Mouse (Mus musculus) layer of hippocampus, postnatal 14 days (tissue): ENCODE measurements at regions not wholly inside any gene's neighbourhood (a gene's known extent, or its start where the extent isn't known, plus 50 kb on each side); places are given as distances from the start of the nearest gene placed in this dataset.
A peak's percentile ranks its signal among the peaks of the same experiment; 100 is the strongest.

ENCODE experiments used
- DNase-seq, 2 experiments: peaks; one replicate each; pipeline ENCODE4 v3.0.0; 2021 to 2022; ENCODE audit warnings: low spot score in 2 of 2, mixed read lengths in 1 of 2

DNA sequence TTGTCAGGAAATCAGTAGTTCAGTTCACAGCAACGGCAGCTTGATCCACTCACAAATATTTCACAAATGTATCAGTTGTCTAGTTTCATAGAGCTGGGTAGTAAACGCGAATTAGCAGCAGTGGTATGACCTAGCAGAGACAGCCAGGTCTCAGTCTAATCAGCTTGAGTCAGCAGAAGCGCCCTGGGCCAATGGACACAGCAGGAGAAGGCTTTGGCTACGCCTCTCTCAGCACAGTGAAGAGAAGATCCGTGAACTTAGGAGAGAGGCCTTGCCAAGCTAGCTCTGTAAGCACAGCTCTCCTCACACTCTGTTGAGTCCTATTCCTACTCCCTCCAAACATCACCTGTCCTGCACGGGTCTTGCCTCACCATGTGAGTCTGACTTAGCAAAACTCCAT lies 188.0 kb downstream of the Zfp326 start:
- no peak for DNase-seq

DNA sequence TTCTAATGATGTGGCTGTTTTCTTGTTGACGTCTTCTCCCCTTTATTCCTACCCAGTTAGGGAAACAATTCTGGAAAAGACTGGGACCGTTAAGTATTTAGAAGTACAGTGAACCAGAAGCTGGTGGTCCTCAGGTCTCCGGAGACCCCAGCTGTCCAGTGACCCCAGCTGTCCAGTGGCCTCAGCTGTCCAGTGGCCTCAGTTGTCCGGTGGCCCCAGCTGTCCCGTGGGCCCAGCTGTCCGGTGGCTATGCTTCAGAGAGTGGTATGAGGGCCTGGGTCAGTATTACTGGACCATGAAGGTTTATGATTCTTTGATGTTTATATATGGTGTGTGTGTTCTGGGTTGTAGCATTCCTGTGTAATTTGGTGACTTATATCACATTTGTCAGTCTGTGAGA lies 186.6 kb downstream of the Zfp326 start:
- no peak for DNase-seq

DNA sequence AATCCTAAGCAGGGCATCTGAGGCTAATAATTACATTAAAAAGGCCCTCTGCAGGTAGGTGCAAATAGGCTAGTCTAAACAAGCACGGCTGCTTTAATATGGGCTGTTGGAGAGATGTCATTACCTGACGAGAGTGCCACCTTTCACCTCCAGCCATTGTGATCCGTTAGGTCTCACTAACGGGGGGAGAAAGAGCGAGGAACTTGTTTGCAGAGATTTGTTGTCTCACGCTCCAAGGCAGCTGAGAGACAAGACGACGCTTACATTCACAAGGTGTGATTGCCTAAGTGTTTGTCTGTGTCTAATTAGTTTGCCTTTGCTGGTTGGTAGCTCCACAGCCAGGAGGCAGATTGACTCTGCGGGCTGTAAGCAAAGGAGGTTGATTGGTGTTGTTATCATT lies 180.3 kb downstream of the Zfp326 start:
- DNase-seq = no peak

DNA sequence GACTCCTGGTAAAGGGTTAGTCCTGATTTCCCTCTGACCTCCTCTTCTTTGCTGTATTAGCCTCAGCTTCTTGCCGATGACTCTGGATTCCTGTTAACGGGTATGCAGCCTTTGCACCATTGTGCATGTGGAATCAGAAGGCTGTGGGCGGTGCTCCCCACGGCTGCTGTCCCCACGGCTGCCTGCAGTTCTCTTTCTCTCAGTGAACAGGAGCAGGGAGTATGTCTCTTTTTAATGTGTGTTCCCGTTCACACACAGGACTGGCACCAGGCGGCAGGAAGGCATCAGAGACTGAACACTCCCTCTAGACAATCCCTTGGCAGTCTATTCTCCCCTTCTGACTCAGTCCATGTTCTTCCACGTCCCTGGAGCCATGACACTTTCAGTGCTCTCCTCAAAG lies 178.9 kb downstream of the Zfp326 start:
- DNase-seq = peak; percentile 14 to 26

DNA sequence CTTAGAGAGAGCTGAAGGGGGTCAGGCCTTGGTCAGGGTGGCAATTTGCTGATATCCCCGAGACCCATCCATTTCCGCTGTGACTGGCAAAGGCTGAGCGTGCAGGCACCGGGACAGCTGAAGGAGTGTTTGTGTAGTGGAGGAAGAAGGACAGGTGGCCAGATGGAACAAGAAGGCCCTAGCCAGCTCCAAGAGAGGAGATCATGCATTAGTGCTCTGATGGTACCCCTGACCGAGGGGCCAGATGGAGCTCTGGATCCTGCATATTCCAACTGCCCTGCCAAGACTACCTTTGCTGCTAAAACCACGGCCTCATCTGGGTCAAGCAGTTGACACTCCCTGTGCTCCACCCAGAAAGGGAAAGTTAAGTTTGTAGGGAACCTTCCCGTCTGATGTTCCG lies 174.7 kb downstream of the Zfp326 start:
- DNase-seq = no peak

DNA sequence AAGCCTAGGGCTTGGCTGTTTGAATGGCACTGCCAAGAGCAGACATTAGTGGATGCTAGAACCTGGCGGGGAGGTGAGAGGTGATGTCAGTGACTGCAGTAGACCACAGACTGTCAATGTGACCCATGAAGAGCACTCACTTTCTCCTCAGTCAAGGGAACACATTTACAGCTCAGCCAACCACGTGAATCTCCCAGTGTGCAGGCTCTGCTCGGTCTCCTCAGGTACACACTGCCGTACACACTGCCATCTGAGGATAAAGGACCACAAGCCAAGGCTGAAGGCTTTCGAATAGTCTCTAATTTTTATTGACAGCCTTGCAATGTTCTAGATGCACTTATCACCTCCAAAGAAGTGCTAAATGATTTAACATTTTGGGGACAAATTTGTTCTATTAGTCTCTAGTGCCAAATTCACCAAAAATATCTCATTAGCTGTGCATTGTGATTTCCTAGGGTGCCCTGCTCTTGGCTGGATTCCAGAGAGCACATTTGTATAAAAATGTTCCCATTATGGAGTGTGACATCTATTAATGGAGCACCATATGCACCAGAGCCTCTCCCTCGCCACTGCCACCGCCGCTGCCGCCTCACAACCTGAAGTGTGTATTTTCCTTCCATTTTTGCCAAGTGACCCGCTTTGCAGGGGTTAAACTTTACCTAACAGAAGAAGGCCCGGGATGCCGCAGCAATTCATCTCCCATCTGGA lies 168.7 kb downstream of the Zfp326 start:
- DNase-seq = peak; percentile 4 to 46

DNA sequence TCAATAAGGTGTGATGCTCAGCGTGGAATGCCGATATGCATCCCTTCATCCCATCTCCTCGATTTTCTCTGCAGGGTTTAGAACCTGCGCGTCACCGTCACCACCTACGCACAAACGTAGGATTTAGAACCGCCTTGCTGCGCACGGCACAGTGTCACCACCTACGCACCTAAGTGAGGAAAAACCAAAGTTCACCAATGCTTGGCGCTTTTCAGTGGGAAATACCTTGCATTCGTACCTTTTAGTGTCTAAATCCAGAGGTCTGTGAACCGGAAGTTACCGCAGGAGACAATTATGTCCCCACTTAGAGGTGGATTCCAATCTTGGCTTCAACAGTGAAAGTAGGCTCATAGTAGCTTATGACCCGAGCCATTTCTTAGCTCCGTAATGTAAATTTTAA lies 162.0 kb downstream of the Zfp326 start:
- no peak for DNase-seq

DNA sequence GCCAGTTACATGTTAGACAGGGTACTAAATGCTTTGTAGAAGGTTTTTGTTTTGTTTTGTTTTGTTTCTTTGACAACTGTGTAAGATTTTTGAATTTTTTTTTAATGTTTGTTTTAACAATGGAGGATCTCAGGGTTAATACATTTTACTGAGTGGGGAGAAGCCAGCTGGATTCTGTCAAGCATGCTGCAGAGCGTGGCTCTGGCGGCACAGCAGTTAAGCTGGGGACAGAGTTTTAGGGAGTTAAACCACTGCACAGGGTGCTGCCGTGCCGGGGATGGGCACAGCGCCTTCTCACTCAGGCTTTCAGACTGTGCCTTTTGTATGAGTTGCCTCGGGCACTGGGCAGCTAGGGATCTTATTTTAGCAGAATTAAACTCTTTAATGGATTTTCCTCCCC lies 159.8 kb downstream of the Zfp326 start:
- DNase-seq = no peak

DNA sequence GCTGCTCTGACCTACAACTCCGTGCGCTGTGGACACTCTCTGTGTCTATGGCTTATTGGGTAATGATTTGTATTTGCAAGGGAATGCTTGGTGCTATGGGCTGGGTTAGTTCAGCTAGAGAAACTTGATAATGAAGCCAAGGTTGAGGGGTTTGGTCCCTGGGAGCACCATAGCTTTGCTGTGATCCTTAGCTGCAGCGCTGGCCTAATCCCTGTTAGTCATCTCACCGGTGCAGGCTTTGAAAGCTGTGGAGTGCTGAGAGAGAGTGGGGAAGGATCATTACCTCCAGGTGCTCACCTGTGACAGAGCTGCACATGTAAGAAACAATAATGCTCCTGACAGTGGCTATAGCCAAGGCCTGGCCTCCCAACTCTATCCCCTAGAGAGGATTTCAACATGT lies 156.6 kb downstream of the Zfp326 start:
- DNase-seq = no peak

DNA sequence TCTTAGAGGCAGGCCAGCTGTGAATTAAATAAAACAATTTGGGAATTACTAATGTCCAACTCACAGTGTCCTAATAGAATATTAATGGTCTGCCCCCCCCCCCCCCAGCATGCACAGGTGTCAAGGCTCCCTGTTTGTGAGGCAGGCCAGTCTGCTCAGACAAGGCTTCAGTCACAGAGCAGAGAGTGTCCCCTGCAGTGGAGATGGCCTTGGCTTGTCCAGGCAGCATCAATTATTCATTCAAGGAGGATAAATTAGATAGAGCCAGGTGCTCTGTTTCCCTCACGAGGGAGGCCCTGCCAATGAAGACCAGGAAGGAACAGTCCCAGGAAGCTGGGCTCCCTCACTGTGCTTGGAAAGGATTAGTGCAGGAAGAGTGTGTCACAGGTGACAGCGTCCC lies 150.5 kb downstream of the Zfp326 start:
- DNase-seq = no peak

DNA sequence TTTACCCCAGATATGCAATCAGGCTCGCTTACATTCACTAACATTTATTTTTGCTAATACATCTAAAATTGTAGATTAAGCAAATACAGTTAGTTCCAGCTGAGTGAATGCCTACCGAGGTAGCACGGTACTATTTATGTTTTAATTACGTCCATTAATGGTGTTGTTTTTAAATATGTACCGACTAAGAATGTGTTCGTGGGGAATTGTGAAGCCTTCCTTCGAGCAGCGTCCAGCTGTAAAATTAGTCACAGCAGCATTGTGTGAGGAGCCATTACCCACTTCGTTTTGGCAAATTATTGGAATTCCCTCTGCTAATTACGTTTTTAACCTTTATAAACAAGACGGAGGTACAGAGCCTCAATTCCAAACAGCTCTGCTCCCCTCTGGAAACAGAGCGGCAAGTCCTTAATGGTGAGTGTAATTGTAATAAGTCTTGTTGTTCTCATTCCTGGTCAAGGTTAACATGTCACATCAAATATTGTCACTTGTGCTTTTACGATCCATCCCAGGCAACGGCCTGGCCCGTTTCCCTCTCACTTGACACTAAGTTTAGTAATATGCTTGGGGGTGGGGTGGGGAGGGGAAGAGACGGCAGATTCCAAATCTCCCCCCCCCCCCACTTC lies 128.0 kb downstream of the Zfp326 start:
- DNase-seq = no peak

DNA sequence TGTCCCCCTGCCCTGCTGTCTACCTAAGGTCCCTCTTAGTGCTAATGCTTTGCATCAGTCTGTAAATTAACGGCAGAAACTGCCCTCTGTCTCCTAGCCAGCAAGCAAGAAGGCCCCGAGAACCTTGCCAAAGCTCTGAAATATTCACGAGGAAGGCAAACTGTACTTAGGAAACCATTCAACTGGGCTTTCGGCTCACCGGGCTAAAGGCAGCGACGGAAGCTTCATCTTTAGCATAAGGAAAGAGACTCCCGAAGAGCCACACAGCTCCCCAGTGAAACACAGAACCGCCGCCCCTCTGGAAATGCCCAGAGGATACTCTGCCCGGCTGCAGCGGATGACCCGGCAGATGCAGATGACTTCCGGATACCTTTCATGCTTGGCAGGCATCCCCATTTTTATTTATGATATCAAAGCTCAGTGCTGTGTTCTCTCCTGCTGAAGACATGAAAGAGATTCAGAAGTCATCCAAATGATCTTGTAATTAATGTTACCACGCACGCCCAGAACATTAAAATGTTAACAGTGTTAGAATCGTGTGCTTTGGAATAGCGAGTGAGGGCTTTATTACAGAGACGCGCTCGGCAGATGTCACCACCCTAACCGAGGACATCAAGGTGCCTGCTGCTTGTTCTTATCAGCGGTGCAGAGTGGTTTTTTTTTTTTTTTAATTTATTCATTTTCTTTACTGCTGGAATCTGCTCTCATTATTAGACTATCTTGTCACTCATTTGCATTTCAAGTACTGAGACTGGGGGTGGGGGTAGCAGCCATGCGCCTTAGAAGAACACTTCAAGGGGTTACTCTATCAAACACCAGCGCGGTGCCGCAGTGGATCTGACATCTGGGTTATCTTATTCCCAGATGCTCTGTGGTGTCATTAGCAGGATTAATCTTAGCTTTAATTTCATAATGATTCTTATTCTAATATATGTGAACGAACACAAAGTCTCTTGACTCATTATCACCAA lies 127.2 kb downstream of the Zfp326 start:
- no peak for DNase-seq

DNA sequence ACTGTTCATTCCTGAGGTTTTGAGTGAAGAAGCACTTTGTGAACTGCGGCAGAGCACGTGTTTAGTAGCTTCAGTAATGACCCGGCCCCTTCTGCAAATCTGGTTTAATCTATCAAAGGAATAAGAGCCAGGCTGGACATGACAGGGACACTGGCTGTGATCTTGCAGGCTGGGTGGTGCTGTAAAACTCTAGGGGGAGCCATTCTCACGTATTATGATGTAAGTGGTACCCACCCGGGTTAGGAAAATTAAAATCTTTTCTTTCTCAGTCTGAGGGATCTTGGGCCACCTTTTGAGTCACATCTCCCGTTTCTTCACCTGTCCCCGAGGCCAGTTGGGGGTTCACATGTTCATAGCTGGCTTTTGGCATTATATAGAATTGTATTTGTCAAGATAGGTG lies 126.0 kb downstream of the Zfp326 start:
- DNase-seq = peak in 1 of 2 experiments; percentile 43

DNA sequence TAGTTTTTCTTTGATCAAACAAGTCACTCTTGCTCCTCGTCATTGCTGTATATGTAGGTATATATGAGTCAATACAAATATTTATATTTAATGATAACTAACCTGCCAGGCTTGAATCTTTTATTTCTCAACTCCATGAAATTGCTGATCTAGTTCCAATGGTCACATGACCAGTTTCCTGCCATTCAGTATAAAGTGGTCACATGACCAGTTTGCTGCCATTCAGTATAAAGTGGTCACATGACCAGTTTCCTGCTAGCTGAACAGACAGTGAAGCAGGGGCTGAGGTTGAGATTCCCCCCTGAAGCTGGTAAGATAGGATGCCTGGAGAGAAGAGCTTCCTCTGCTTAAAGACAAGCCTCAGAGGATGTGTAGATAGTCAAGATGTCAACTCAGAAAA lies 117.9 kb downstream of the Zfp326 start:
- DNase-seq = no peak

DNA sequence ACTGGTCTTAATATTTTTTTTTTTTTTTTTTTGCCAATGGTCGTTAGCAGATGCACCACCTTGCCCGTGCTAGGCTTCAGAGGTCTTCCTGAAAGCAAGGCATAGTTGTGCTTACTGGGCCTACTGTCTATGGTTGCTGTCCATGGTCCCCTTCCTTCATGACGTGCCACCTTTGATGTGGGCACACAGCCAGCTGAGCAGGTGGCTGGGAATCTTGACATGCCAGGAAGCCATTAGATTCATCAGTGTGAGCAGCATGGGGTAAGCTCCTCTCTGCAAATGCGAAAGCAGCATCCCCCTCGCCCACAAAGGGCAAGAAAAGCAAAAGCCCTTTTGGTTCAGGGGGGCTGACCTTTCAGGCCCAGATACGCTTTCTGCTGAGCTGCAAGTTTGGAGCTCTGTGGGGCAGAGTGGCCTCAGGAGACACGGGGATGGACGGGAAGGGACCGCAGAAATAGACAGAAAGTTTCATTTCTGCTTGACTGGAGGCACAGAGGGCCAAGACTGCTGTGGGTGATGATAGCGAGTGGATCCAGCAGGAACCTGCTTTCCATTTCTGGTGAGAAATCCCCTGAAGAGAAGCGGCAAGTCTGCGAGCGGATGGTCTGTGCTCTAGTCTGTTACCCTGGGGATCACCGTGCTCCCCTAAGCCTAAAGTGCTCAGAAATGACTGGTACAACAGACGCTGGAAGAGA lies 116.8 kb downstream of the Zfp326 start:
- DNase-seq = no peak

DNA sequence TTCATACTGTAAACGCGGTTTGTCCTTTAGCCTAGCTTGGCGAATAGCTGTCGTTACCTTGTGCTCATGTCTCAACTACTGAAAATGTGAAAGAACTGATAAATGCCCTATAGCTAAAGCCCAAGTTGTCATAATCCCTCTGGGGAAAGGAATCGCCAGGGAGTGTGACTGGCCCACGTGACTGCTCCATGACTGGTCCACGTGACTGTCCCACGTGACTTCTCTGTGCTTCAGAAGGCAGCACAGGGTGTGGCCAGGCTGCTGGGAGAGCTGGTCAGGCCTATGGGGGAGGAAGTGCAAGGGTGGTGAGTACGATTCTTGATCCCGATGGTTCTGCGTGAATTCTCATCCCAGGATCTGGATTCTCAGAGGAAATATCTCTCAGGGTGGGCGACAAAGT lies 114.4 kb downstream of the Zfp326 start:
- DNase-seq = no peak

DNA sequence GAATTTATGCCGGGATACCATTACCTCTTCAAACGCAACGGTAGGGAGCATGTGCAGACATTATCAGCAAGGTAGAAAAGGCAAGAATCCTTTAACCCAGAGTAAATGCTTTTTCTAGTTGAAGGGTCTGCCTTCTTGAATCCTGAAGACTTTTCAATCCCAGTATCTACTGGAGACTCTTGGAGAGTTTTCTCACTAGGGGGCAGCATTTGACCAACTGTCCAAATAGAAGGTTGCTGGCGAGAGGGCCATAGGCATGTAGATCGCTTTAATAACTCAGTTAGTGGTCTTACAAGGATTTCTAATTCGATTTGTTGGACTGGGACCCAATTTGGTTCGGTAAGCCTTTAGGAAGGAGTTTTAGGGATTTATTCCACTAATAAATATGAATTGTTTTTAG lies 110.0 kb downstream of the Zfp326 start:
- DNase-seq = peak; percentile 26 to 66

DNA sequence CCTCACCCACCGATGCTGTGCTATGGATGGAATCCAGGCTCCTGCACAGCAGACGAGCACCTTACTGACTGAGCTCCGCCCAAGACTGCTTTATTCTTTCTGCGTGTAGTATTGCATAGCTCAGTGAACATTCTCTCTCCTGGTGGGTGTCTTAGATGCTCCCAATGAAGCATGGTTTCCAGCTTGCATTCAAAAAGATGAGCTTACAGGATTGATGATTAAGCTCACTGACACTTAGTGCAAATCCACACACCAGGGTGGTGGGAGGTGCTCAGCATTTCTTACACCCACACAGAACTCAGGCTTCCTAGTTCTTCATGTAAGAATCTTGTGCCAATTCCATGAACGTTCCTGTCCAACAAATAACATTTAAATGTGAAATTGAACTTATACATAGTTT lies 106.8 kb downstream of the Zfp326 start:
- no peak for DNase-seq

DNA sequence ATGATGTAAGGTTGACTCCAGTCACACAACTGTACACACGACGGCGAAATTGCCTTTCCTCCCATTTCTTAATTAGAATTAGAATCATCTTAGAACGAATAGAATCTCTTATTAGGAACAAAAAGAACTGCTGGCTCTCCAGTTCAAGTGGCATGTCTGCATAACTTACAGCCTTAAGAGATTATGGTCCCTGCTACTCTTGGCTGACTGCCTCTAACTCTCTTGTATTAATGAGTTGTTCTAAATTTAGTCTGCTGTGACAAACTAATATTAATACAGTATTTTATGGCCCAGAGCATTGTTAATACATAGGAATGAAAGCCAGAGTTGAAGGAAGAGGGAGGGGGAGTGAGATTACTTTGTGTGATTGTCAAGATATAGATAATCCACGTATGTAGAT lies 100.4 kb downstream of the Zfp326 start:
- DNase-seq = no peak

DNA sequence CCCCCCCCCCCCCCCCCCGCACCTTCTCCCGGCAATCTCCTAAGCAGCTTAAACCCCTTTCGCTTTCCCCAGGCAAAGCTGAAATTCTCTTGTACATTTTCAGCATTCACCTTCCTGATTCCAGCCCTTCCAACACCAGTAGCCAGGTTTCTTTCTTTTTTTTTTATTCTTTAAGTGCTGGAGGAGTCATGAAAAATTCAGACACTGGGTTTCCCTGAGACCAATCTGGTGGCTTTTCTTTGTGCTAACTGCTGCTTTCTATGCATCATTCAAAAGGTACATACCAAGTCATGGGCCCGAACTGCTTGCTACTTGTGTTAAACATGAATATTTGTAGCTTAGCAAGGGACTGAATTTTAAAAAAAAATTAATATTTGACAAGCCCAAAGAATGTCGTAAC lies 99.7 kb downstream of the Zfp326 start:
- DNase-seq = no peak

DNA sequence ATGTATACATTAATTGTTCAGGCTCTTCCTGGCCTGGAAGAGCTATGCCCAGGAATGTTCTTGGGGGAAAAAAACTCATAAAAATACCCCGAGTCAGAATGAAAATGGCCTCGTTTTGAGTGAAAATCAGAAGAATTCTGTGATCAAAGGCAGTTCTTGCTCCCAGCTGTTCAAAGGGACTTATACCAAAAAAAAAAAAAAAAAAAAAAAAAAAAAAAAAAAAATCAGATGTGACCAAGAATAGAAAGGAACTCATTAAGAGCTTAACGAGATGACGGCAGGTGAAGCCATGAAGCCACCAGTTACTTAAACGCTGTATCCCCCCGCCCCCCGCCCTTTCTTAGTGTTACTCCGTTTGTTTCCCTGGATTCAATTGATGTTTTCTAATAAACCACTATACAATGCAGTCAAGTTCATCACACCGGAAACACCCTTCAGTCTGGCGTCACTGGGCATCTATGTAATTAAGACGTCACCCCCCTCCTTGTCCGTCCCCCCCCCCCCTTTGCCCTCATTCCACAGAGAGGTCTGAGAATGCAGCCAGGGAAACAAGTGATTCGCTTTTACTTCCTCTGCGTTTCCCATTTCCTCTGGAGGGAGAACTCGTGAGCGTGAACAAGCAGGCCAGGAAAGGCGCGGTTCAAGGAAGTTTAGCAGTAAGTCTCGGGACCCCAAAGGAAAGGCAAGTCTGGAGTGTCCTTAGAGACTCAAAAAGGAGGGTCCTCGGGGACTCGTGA lies 99.1 kb downstream of the Zfp326 start:
- DNase-seq = no peak
